Mouse (Mus musculus) adrenal gland, adult 2 months (tissue): ENCODE results near the gene Gucy2d. TPM values are rescaled to one million over a fixed set of nuclear protein-coding genes. Genes with fewer than 3 reads are reported as not detected.
A peak's percentile ranks its signal among the peaks of the same experiment; 100 is the strongest.

Experiments
- DNase-seq: peaks from one replicate; pipeline ENCODE4 v3.0.0; 2021
- long read RNA-seq: library from polyadenylated mRNA; stranded (forward); transcript quantifications from one replicate; pipeline ENCODE4 v2.0.0, GENCODE M21; 2021
- polyA plus RNA-seq: library from polyadenylated mRNA; depleted of rRNA; stranded (reverse); fragments of >200 nt; gene quantifications from 2 replicates; pipeline ENCODE4 v1.2.3, GENCODE M21; 2012; rRNA removed
- total RNA-seq, 2 experiments: library from RNA; stranded (reverse); gene quantifications; 2 replicates each; pipeline ENCODE4 v1.2.3; 2021

Gucy2d gene
- not detected for total RNA-seq
- not detected in 2 replicates for polyA plus RNA-seq
- long read RNA-seq: 0 reads

- no peak for DNase-seq
Observed at GRCm38 (mm10) chr7:98439956-98440466, at the start of gene Gucy2d. TSS of gene Gucy2d (plus strand) at chr7:98440416.

GRCm38 (mm10) chr7:98390486-98390885, 49.7 kb upstream of the Gucy2d start:
- DNase-seq: peak; percentile 49

GRCm38 (mm10) chr7:98391351-98391936, 48.8 kb upstream of the Gucy2d start:
- DNase-seq: no peak

GRCm38 (mm10) chr7:98392466-98393201, 47.6 kb upstream of the Gucy2d start:
- peak; percentile 87 for DNase-seq

- no peak for DNase-seq
Observed at GRCm38 (mm10) chr7:98402582-98403574, 37.3 kb upstream of the Gucy2d start.

GRCm38 (mm10) chr7:98403996-98404395, 36.2 kb upstream of the Gucy2d start:
- DNase-seq: no peak

GRCm38 (mm10) chr7:98407615-98408014, 32.6 kb upstream of the Gucy2d start:
- no peak for DNase-seq

GRCm38 (mm10) chr7:98413115-98413514, 27.1 kb upstream of the Gucy2d start:
- DNase-seq: no peak

GRCm38 (mm10) chr7:98415550-98415949, 24.7 kb upstream of the Gucy2d start:
- peak; percentile 56 for DNase-seq

- no peak for DNase-seq
Observed at GRCm38 (mm10) chr7:98416020-98416419, 24.2 kb upstream of the Gucy2d start.

GRCm38 (mm10) chr7:98418031-98418805, 22.0 kb upstream of the Gucy2d start:
- no peak for DNase-seq

- peak; percentile 33 for DNase-seq
Observed at GRCm38 (mm10) chr7:98419366-98419765, 20.9 kb upstream of the Gucy2d start.

- DNase-seq: no peak
Observed at GRCm38 (mm10) chr7:98423546-98423945, 16.7 kb upstream of the Gucy2d start.

GRCm38 (mm10) chr7:98424396-98424795, 15.8 kb upstream of the Gucy2d start:
- no peak for DNase-seq

GRCm38 (mm10) chr7:98425551-98425950, 14.7 kb upstream of the Gucy2d start:
- no peak for DNase-seq

GRCm38 (mm10) chr7:98426641-98427040, 13.6 kb upstream of the Gucy2d start:
- no peak for DNase-seq

- no peak for DNase-seq
Observed at GRCm38 (mm10) chr7:98427115-98427835, 12.9 kb upstream of the Gucy2d start.

- DNase-seq: no peak
Observed at GRCm38 (mm10) chr7:98429579-98429978, 10.6 kb upstream of the Gucy2d start.

GRCm38 (mm10) chr7:98430785-98431184, 9.4 kb upstream of the Gucy2d start:
- DNase-seq: peak; percentile 58

- DNase-seq: peak; percentile 26
Observed at GRCm38 (mm10) chr7:98437629-98438028, 2.6 kb upstream of the Gucy2d start.

GRCm38 (mm10) chr7:98446873-98447272, 6.7 kb downstream of the Gucy2d start:
- no peak for DNase-seq
